15 mouse cellular contexts compared by ENCODE assay signal in genomic region chr1:71896141-71896725, GRCm38 (mm10).
A peak's percentile ranks its signal among the peaks of the same experiment; 100 is the strongest.
DNase-seq lines count a peak whose midpoint lies in the region; ATAC-seq and TF ChIP-seq lines count a peak whose summit lies in the region.
"Had no signal": no experiment of that assay in that cellular context is flagged by ENCODE, and none has a peak within 500 bp of the region (broad histone marks: within the 10 kb centered on the region; RNA-seq: fewer than 3 reads in every experiment).

No protein-coding gene starts in this region.

- no peaks in the 10 kb centered on the region; the same call in 1 of the 2 replicates for H3K27me3 ChIP-seq in embryonic facial prominence, embryonic 10.5 days (replicated peaks; ENCODE audit: low read depth, poor library complexity, severe bottlenecking)
- no peaks in the 10 kb centered on the region for H3K27me3 ChIP-seq in heart, embryonic 10.5 days (ENCODE audit: insufficient read depth, poor library complexity, severe bottlenecking)
- no peaks in the 10 kb centered on the region for H3K27me3 ChIP-seq in limb, embryonic 14.5 days (ENCODE audit: control insufficient read depth, insufficient read depth, low read length)
- H3K27me3 ChIP-seq: CH12.LX had no signal

- TF ChIP-seq POLR2A in limb, embryonic 14.5 days (IDR thresholded peaks at IDR 0.05; ENCODE audit: borderline replicate concordance, extremely low read depth, insufficient read depth, insufficient read length) = no peak

- no peak for ATAC-seq in limb, embryonic 14.5 days (ENCODE audit: low FRiP score, low read depth)
- ATAC-seq: intestine, embryonic 16.5 days had no signal

- H3K4me3 ChIP-seq in embryonic facial prominence, embryonic 10.5 days = no peak overlapping the region
- no peak overlapping the region for H3K4me3 ChIP-seq in heart, embryonic 10.5 days
- no peak overlapping the region for H3K4me3 ChIP-seq in limb, embryonic 14.5 days (replicated peaks; ENCODE audit: low read length)
- H3K4me3 ChIP-seq: erythroblast, embryonic 14.5 days had no signal

- H3K36me3 ChIP-seq in embryonic facial prominence, embryonic 10.5 days (replicated peaks) = no peaks in the 10 kb centered on the region
- H3K36me3 ChIP-seq in heart, embryonic 10.5 days = no peaks in the 10 kb centered on the region
- no peaks in the 10 kb centered on the region for H3K36me3 ChIP-seq in limb, embryonic 14.5 days (ENCODE audit: control insufficient read depth, insufficient read depth, low read length)

- peak; percentile 14 to 45 for DNase-seq in kidney, adult 8-10 months
- no peak for DNase-seq in kidney, postnatal 10 days
- no peak for DNase-seq in embryonic facial prominence, embryonic 10.5 days (ENCODE audit: low spot score)
- DNase-seq in heart, embryonic 10.5 days (ENCODE audit: low spot score) = no peak
- peak; percentile 48 for DNase-seq in limb, embryonic 14.5 days (ENCODE audit: low spot score)
- no peak for DNase-seq in thymus, postnatal 14 days
- no peak for DNase-seq in spleen, adult 12 weeks (ENCODE audit: low spot score)
- DNase-seq: adrenal gland, postnatal 14 days; left cerebral cortex, postnatal 4 days; lung, adult 18-20 months; right cerebral cortex, postnatal 25 days; thymus, postnatal 25 days had no signal

- no peak overlapping the region for H3K9ac ChIP-seq in limb, embryonic 14.5 days (ENCODE audit: low read depth, low read length, severe bottlenecking)

- 0 out of 2 replicates have a peak overlapping the region, but pooled peaks have one; percentile 19 for H3K27ac ChIP-seq in embryonic facial prominence, embryonic 10.5 days (replicated peaks)
- peak overlapping the region; percentile 47; the same call in 1 of the 2 replicates for H3K27ac ChIP-seq in heart, embryonic 10.5 days
- peak overlapping the region; percentile 35; the same call in 1 of the 2 replicates for H3K27ac ChIP-seq in limb, embryonic 14.5 days (replicated peaks; ENCODE audit: low read depth, low read length)

- 66% methylated on average over 11 of the region's 11 CpGs for WGBS in embryonic facial prominence, embryonic 10.5 days
- 66% methylated on average over 11 of the region's 11 CpGs for WGBS in heart, embryonic 10.5 days
- 49% methylated on average over 11 of the region's 11 CpGs for WGBS in limb, embryonic 14.5 days

- no peak overlapping the region for H3K4me2 ChIP-seq in limb, embryonic 14.5 days (replicated peaks; ENCODE audit: low read depth, low read length, severe bottlenecking)

- H3K9me3 ChIP-seq in embryonic facial prominence, embryonic 10.5 days = no peaks in the 10 kb centered on the region
- H3K9me3 ChIP-seq in heart, embryonic 10.5 days = no peaks in the 10 kb centered on the region
- H3K9me3 ChIP-seq in limb, embryonic 14.5 days (ENCODE audit: control insufficient read depth, low read length) = no peaks in the 10 kb centered on the region

- peaks cover 46% of the 10 kb centered on the region for H3K4me1 ChIP-seq in embryonic facial prominence, embryonic 10.5 days
- peaks cover 31% of the 10 kb centered on the region for H3K4me1 ChIP-seq in heart, embryonic 10.5 days
- H3K4me1 ChIP-seq in limb, embryonic 14.5 days (ENCODE audit: control insufficient read depth, insufficient read depth, low read length) = peaks cover 20% of the 10 kb centered on the region

Comparison
In these comparisons a context has a peak if more than half of its experiments do, and no peak if none do; other contexts are left out.
1. DNase-seq: peak in kidney, adult 8-10 months (2 of 2) and limb, embryonic 14.5 days (single experiment); none in kidney, postnatal 10 days (single experiment), embryonic facial prominence, embryonic 10.5 days (single experiment), heart, embryonic 10.5 days (single experiment), thymus, postnatal 14 days (single experiment) and spleen, adult 12 weeks (single experiment).
2. Peak in every context shown above with its lines, with median percentiles within 50 percentile points of each other: H3K27ac ChIP-seq.